Mouse (Mus musculus) small intestine, adult 2 months (tissue): Measurements from ENCODE around the gene Pex11g.

Experiments used
- CTCF ChIP-seq: fragments of 200-500 bp; IDR thresholded peaks from 2 replicates; pipeline ENCODE4 v1.5.1; 2012; ENCODE audit warnings: low read depth, mild to moderate bottlenecking, control low read depth, inconsistent platforms, low read length, moderate library complexity, mixed read lengths; ENCODE audit not compliant: insufficient replicate concordance, insufficient read length; ENCODE audit errors: extremely low read depth
- POLR2A ChIP-seq: fragments of 200-500 bp; IDR thresholded peaks from 2 replicates; pipeline ENCODE4 v1.6.1; 2012; ENCODE audit warnings: low read depth, mild to moderate bottlenecking, control low read depth, inconsistent platforms, low read length, moderate library complexity

GRCm38 (mm10) chr8:3418101-3418500 is 49.4 kb downstream of the Pex11g start:
- TF ChIP-seq CTCF (no peak), POLR2A (no peak)
